30 mouse cellular contexts compared by ENCODE assay signal in the genomic region with DNA sequence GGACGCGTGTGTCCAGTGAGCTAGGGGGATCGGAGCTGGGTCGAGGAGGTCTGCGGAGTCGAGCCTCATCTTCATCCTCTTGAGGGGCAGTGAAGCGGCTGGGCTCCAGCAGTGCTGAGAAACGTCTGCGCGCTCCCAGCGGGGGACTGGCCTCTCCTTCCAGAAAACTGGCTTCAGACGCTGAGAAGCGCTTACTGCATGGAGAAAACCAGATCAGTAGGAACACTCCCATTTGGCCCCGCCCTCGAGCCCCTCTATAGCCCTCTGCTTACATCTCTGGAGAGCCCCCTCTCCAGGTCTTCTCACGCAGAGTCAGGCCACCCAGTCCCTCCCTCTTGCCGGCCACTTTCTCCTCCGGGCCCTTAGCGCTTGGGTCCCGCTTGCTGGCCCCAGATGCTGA. TPM values are rescaled to one million over a fixed set of nuclear protein-coding genes. Genes with fewer than 3 reads are reported as not detected.
DNase-seq lines count a peak whose midpoint lies in the region; TF ChIP-seq lines count a peak whose summit lies in the region.
"Had no signal": no experiment of that assay in that cellular context is flagged by ENCODE, and none has a peak within 500 bp of the region (broad histone marks: within the 10 kb centered on the region; RNA-seq: fewer than 3 reads in every experiment).

No protein-coding gene starts in this region.

- H3K9ac ChIP-seq in ES-Bruce4 (ENCODE audit: low read depth, poor library complexity, severe bottlenecking) (peak overlapping the region; percentile 21), MEL (ENCODE audit: control insufficient read depth, low read depth, low read length, poor library complexity, severe bottlenecking) (no peak overlapping the region)
- H3K9ac ChIP-seq: embryonic facial prominence, embryonic 15.5 days; forebrain, embryonic 12.5 days; hindbrain, embryonic 13.5 days; intestine, embryonic 15.5 days had no signal

- TF ChIP-seq CTCF in E14TG2a.4 (conservative IDR thresholded peaks at IDR 0.05; ENCODE audit: low read length): no peak
- TF ChIP-seq CTCF in ES-Bruce4 (IDR thresholded peaks at IDR 0.05; ENCODE audit: low read depth, low read length): no peak
- TF ChIP-seq CTCF in MEL (IDR thresholded peaks at IDR 0.05 in 2 of 3, conservative IDR thresholded peaks at IDR 0.05 in 1 of 3; ENCODE audit: control insufficient read depth in 1 of 3, insufficient read depth in 1 of 3, low read depth in 2 of 3, low read length in 3 of 3, poor library complexity in 1 of 3, severe bottlenecking in 1 of 3): no peak

- intact Hi-C loops in heart, postnatal 36 days (cut with DNase I): no loop called here
- intact Hi-C loops in gastrocnemius, postnatal 36 days (cut with DNase I): loop anchor here (5.0 kb wide), 1 partner anchor 35 kb away; no protein-coding TSS in a partner anchor

- peaks cover 82% of the 10 kb centered on the region for H3K27me3 ChIP-seq in heart, embryonic 10.5 days (ENCODE audit: insufficient read depth, poor library complexity, severe bottlenecking)
- H3K27me3 ChIP-seq in E14TG2a.4 (ENCODE audit: insufficient read depth, low read length) (peaks cover 2% of the 10 kb centered on the region), ES-Bruce4 (ENCODE audit: control insufficient read depth, insufficient read depth, low read length, poor library complexity, severe bottlenecking) (no peaks in the 10 kb centered on the region), MEL (ENCODE audit: control insufficient read depth in 1 of 2, insufficient read depth in 2 of 2, low read length in 2 of 2) (no peaks in the 10 kb centered on the region)

- H3K4me1 ChIP-seq in heart, embryonic 10.5 days: peaks cover 10% of the 10 kb centered on the region
- H3K4me1 ChIP-seq in E14TG2a.4 (replicated peaks; ENCODE audit: low read depth, low read length): peaks cover 79% of the 10 kb centered on the region
- peaks cover 3% of the 10 kb centered on the region for H3K4me1 ChIP-seq in ES-Bruce4 (ENCODE audit: control insufficient read depth, insufficient read depth, low read length)
- peaks cover 0 to 13% of the 10 kb centered on the region in 2 experiments; a peak in 3 of 4 replicates for H3K4me1 ChIP-seq in MEL (ENCODE audit: control insufficient read depth in 1 of 2, insufficient read depth in 2 of 2, low read length in 2 of 2)

- TF ChIP-seq POLR2A in ES-Bruce4 (IDR thresholded peaks at IDR 0.05; ENCODE audit: insufficient read depth, low read length) (no peak), MEL (IDR thresholded peaks at IDR 0.05; ENCODE audit: control insufficient read depth in 1 of 2, insufficient read depth in 1 of 2, low read depth in 1 of 2, low read length in 2 of 2, poor library complexity in 1 of 2) (no peak)

- no peaks in the 10 kb centered on the region for H3K9me3 ChIP-seq in heart, embryonic 10.5 days
- no peaks in the 10 kb centered on the region for H3K9me3 ChIP-seq in E14TG2a.4 (ENCODE audit: low read length)
- peaks cover 8% of the 10 kb centered on the region; the same call in 1 of the 2 replicates for H3K9me3 ChIP-seq in ES-Bruce4 (replicated peaks; ENCODE audit: control insufficient read depth, insufficient read depth, low read length, poor library complexity, severe bottlenecking)
- no peaks in the 10 kb centered on the region for H3K9me3 ChIP-seq in MEL (replicated peaks; ENCODE audit: insufficient read depth, low read length)
- H3K9me3 ChIP-seq: embryonic facial prominence, embryonic 15.5 days; forebrain, embryonic 12.5 days; hindbrain, embryonic 13.5 days; intestine, embryonic 15.5 days had no signal

- TF ChIP-seq RAD21 in MEL (IDR thresholded peaks at IDR 0.05; ENCODE audit: low read depth, low read length): no peak

- 0 out of 2 replicates have a peak overlapping the region, but pooled peaks have one; percentile 18 for H3K4me3 ChIP-seq in heart, embryonic 10.5 days
- H3K4me3 ChIP-seq in E14TG2a.4 (replicated peaks; ENCODE audit: low read length) (peak overlapping the region; percentile 68), ES-Bruce4 (ENCODE audit: low read depth, low read length) (peak overlapping the region; percentile 11), MEL (ENCODE audit: control insufficient read depth in 1 of 2, insufficient read depth in 1 of 2, low read depth in 2 of 2, low read length in 2 of 2) (no peak overlapping the region)
- H3K4me3 ChIP-seq: embryonic facial prominence, embryonic 15.5 days; forebrain, embryonic 12.5 days; heart, adult 2 months; hindbrain, embryonic 10.5 days; hindbrain, embryonic 13.5 days; intestine, embryonic 15.5 days had no signal

- peak; percentile 69 for DNase-seq in heart, embryonic 10.5 days (ENCODE audit: low spot score)
- no peak for DNase-seq in heart, postnatal 36 days
- DNase-seq in MEL (ENCODE audit: low read depth, low spot score): no peak
- DNase-seq in gastrocnemius, postnatal 36 days: no peak
- DNase-seq in layer of hippocampus, adult 8-10 months (ENCODE audit: low spot score in 2 of 2): no peak
- DNase-seq in frontal cortex, postnatal 10 days (ENCODE audit: low spot score in 2 of 2): no peak
- DNase-seq: adrenal gland, adult 8-10 months; adrenal gland, postnatal 25 days; cerebellum, adult 11-12 months; cerebellum, adult 8-10 months; embryo, embryonic 11 days; gastrocnemius, postnatal 25 days; heart, adult 2 months; kidney, adult 11 months had no signal

- H3K79me2 ChIP-seq in MEL (ENCODE audit: control insufficient read depth, insufficient read depth, low read length, poor library complexity): peaks cover 12% of the 10 kb centered on the region

- H3K36me3 ChIP-seq in heart, embryonic 10.5 days: no peaks in the 10 kb centered on the region
- H3K36me3 ChIP-seq in E14TG2a.4 (ENCODE audit: insufficient read depth, low read length) (peaks cover 76% of the 10 kb centered on the region), ES-Bruce4 (ENCODE audit: control insufficient read depth, insufficient read depth, low read length, poor library complexity, severe bottlenecking) (peaks cover 20% of the 10 kb centered on the region), MEL (ENCODE audit: control insufficient read depth in 1 of 2, insufficient read depth in 2 of 2, low read length in 2 of 2) (peaks cover 0 to 11% of the 10 kb centered on the region in 2 experiments; a peak in 2 of 4 replicates)
- H3K36me3 ChIP-seq: embryonic facial prominence, embryonic 15.5 days; intestine, embryonic 15.5 days had no signal

- TF ChIP-seq EP300 in ES-Bruce4 (IDR thresholded peaks at IDR 0.05; ENCODE audit: insufficient read depth, low read depth, low read length) (no peak), MEL (IDR thresholded peaks at IDR 0.05; ENCODE audit: low read depth in 1 of 2, low read length in 2 of 2) (no peak)

- WGBS in heart, embryonic 10.5 days: 23% methylated on average over 20 of the region's 20 CpGs

- no peak overlapping the region for H3K27ac ChIP-seq in heart, embryonic 10.5 days
- H3K27ac ChIP-seq in ES-Bruce4 (ENCODE audit: insufficient read depth, low read length) (no peak overlapping the region), MEL (ENCODE audit: control insufficient read depth, low read depth, low read length) (no peak overlapping the region)
- H3K27ac ChIP-seq: embryonic facial prominence, embryonic 15.5 days; forebrain, embryonic 12.5 days; heart, adult 2 months; hindbrain, embryonic 10.5 days; hindbrain, embryonic 13.5 days; intestine, embryonic 15.5 days had no signal

RNA-seq across cellular contexts. Expression of a gene that starts 9.4 kb away (rescaled TPM):
- 3.2 and 3.8 TPM in 2 replicates for polyA plus RNA-seq in heart, embryonic 10.5 days (2016; fragmentation: Nextera tagmentation; extraction: Ambion mirVana)
- 10 to 100 TPM in 1 of 2 experiments, 1 to 10 TPM in 1; 7.3 to 11.7 TPM for total RNA-seq in heart, postnatal 36 days (2021)
- 27.5 and 30.9 TPM in 2 replicates for polyA plus RNA-seq in ES-Bruce4 (2011; ENCODE audit: insufficient read depth, insufficient read length, low read depth, missing spikeins)
- 53.7 and 62.3 TPM in 2 replicates for total RNA-seq in MEL (2012; rRNA removed)
- 10 to 100 TPM in 1 of 2 experiments, not detected in 1; 83.4 TPM for polyA plus RNA-seq in MEL (2012; ENCODE audit: insufficient read depth in 1 of 2, insufficient read length in 2 of 2, low read depth in 1 of 2, low replicate concordance in 2 of 2, missing spikeins in 1 of 2)
- 1 to 10 TPM; 3.7 to 5.1 TPM for total RNA-seq in gastrocnemius, postnatal 36 days (2021)
- total RNA-seq in layer of hippocampus, adult 8-10 months (2022): 10 to 100 TPM in 2 of 4 experiments, 1 to 10 TPM in 2; 4.4 to 18.9 (median 9.2) TPM

RNA-seq across cellular contexts. Expression of a gene that starts 16.1 kb away (rescaled TPM):
- 54.2 and 54.3 TPM in 2 replicates for polyA plus RNA-seq in heart, embryonic 10.5 days (2016; fragmentation: Nextera tagmentation; extraction: Ambion mirVana)
- not detected for total RNA-seq in heart, postnatal 36 days (2021)
- polyA plus RNA-seq in ES-Bruce4 (2011; ENCODE audit: insufficient read depth, insufficient read length, low read depth, missing spikeins): not detected in 2 replicates
- total RNA-seq in MEL (2012; rRNA removed): 178 and 234 TPM in 2 replicates
- polyA plus RNA-seq in MEL (2012; ENCODE audit: insufficient read depth in 1 of 2, insufficient read length in 2 of 2, low read depth in 1 of 2, low replicate concordance in 2 of 2, missing spikeins in 1 of 2): 100 to 1,000 TPM in 1 of 2 experiments, not detected in 1; 262 TPM
- total RNA-seq in gastrocnemius, postnatal 36 days (2021): not detected
- under 1 TPM in 2 of 4 experiments, not detected in 2; 0.21 to 0.31 TPM for total RNA-seq in layer of hippocampus, adult 8-10 months (2022)
- total RNA-seq: gastrocnemius, adult 8-10 months; gastrocnemius, postnatal 25 days; heart, postnatal 25 days had no signal

RNA-seq across cellular contexts. Expression of a gene that starts 19.4 kb away (rescaled TPM):
- polyA plus RNA-seq in heart, embryonic 10.5 days (2016; fragmentation: Nextera tagmentation; extraction: Ambion mirVana): 0.09 and 0.16 TPM in 2 replicates
- under 1 TPM; 0.11 to 0.14 TPM for total RNA-seq in heart, postnatal 36 days (2021)
- polyA plus RNA-seq in ES-Bruce4 (2011; ENCODE audit: insufficient read depth, insufficient read length, low read depth, missing spikeins): 0.73 and 1.5 TPM in 2 replicates
- 0.49 and 0.77 TPM in 2 replicates for total RNA-seq in MEL (2012; rRNA removed)
- 1 to 10 TPM in 1 of 2 experiments, not detected in 1; 4.5 TPM for polyA plus RNA-seq in MEL (2012; ENCODE audit: insufficient read depth in 1 of 2, insufficient read length in 2 of 2, low read depth in 1 of 2, low replicate concordance in 2 of 2, missing spikeins in 1 of 2)
- not detected for total RNA-seq in gastrocnemius, postnatal 36 days (2021)
- 10 to 100 TPM; 77.3 to 83.2 (median 80.8) TPM for total RNA-seq in layer of hippocampus, adult 8-10 months (2022)
- total RNA-seq: gastrocnemius, postnatal 25 days; granulocyte monocyte progenitor cell, adult 5-6 weeks had no signal
- polyA plus RNA-seq: C2C12; heart, postnatal 0 days had no signal

RNA-seq across cellular contexts. Expression of a gene that starts 24.1 kb away (rescaled TPM):
- polyA plus RNA-seq in heart, embryonic 10.5 days (2016; fragmentation: Nextera tagmentation; extraction: Ambion mirVana): 43.8 and 45.3 TPM in 2 replicates
- total RNA-seq in heart, postnatal 36 days (2021): 10 to 100 TPM; 71.3 to 77.2 TPM
- polyA plus RNA-seq in ES-Bruce4 (2011; ENCODE audit: insufficient read depth, insufficient read length, low read depth, missing spikeins) (72.5 and 78.5 TPM in 2 replicates), MEL (2012; ENCODE audit: insufficient read depth in 1 of 2, insufficient read length in 2 of 2, low read depth in 1 of 2, low replicate concordance in 2 of 2, missing spikeins in 1 of 2) (10 to 100 TPM in 1 of 2 experiments, not detected in 1; 17.3 TPM)
- total RNA-seq in MEL (2012; rRNA removed): 9.7 and 10.7 TPM in 2 replicates
- 10 to 100 TPM; 25.5 to 45.9 TPM for total RNA-seq in gastrocnemius, postnatal 36 days (2021)
- total RNA-seq in layer of hippocampus, adult 8-10 months (2022): 10 to 100 TPM; 38.7 to 46.2 (median 40.4) TPM

RNA-seq across cellular contexts. Expression of a gene that starts 29.0 kb away (rescaled TPM):
- polyA plus RNA-seq in heart, embryonic 10.5 days (2016; fragmentation: Nextera tagmentation; extraction: Ambion mirVana): 0.21 and 0.34 TPM in 2 replicates
- total RNA-seq in heart, postnatal 36 days (2021): not detected
- polyA plus RNA-seq in ES-Bruce4 (2011; ENCODE audit: insufficient read depth, insufficient read length, low read depth, missing spikeins) (0.38 TPM in 1 of 2 replicates, not detected in the other), MEL (2012; ENCODE audit: insufficient read depth in 1 of 2, insufficient read length in 2 of 2, low read depth in 1 of 2, low replicate concordance in 2 of 2, missing spikeins in 1 of 2) (under 1 TPM in 1 of 2 experiments, not detected in 1; 0.11 TPM)
- total RNA-seq in MEL (2012; rRNA removed): 0.08 TPM in 1 of 2 replicates, not detected in the other
- not detected for total RNA-seq in gastrocnemius, postnatal 36 days (2021)
- total RNA-seq in layer of hippocampus, adult 8-10 months (2022): 1 to 10 TPM; 1.5 to 2.5 (median 1.7) TPM
- total RNA-seq: adrenal gland, postnatal 25 days; gastrocnemius, adult 8-10 months; gastrocnemius, postnatal 25 days; granulocyte monocyte progenitor cell, adult 5-6 weeks; heart, adult 2 months; heart, postnatal 25 days had no signal
- polyA plus RNA-seq: activated CD4-positive, CD25-positive, alpha-beta regulatory T cell, adult 4 months; CD4-positive, CD25-positive, alpha-beta regulatory T cell, adult 4 months; embryonic facial prominence, embryonic 11.5 days; heart, adult 2 months; heart, embryonic 11.5 days had no signal

Comparison
In these comparisons a context has a peak if more than half of its experiments do, and no peak if none do; other contexts are left out.
1. H3K4me3 ChIP-seq: peak in heart, embryonic 10.5 days (single experiment), E14TG2a.4 (single experiment) and ES-Bruce4 (single experiment); none in MEL (0 of 2).
2. RNA of a gene that starts 16.1 kb away (total RNA-seq): 178 to 234 TPM in MEL; 0.21 to 0.31 TPM in layer of hippocampus, adult 8-10 months, not detected in gastrocnemius, postnatal 36 days and not detected in heart, postnatal 36 days; every median in the first group is over 100 times any median in the second.
3. RNA of a gene that starts 19.4 kb away (total RNA-seq): 77.3 to 83.2 TPM in layer of hippocampus, adult 8-10 months; 0.49 to 0.77 TPM in MEL, 0.11 to 0.14 TPM in heart, postnatal 36 days and not detected in gastrocnemius, postnatal 36 days; every median in the first group is over 10 times any median in the second.